Mouse (Mus musculus) heart, postnatal 10 days (tissue): ENCODE measurements at regions not wholly inside any gene's neighbourhood (a gene's known extent, or its start where the extent isn't known, plus 50 kb on each side); places are given as distances from the start of the nearest gene placed in this dataset.
A peak's percentile ranks its signal among the peaks of the same experiment; 100 is the strongest.
"Not testable (repeated sequence)": the region's sequence is repeated elsewhere in the genome, so short reads cannot be mapped to it uniquely, and the experiment has no call there.

Experiments
- DNase-seq, 2 experiments: peaks; one replicate each; pipeline ENCODE4 v3.0.0; 2021
- intact Hi-C: fragments of 180-260 bp; cut with DNase I; formaldehyde crosslinking; loops from one replicate; pipeline ENCODE4 v1.15.1; 2025

DNA sequence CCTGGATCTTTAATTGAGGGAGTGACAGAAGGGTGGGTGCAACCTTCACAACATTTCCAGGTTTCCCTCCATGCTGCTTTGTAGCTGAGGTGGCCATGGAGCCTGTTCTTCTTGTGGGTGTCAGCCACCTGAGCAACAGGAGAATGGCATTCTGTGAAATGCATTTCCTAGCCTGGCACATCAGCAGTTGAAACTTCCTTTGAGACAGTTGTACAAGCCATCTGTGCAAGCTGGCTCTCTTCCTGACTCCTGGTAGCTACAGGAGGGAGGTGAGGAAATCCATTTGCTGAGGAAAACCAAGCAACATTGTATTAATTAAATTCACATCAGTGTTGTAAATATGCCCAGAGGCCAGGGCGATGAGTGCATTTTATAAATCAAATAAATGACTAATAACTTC is 248.2 kb upstream of the Intu start:
- intact Hi-C loops: no loop called here
- DNase-seq: no peak

- no peak for DNase-seq
- intact Hi-C loops: no loop called here
Measured at GRCm38 (mm10) chr3:40286959-40287710, 244.0 kb upstream of the Intu start.

DNA sequence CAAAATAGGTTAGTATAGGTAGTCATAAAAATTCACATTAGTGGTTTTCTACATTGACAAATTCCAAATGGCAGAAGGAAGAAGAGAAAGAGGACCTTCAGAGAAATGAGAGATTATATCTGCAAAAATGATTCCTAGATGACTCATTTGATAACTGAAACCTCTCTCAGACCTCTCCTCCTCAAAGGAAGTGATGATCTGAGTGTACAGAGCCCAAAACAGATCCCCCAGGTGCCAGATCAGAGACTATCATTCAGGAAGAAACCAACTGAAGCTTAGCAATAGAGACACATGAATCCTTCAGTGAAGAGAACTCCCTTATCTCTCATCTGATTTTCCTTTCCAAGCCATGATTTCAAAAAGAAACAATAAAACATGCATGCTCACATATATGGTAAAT is 234.0 kb upstream of the Intu start:
- intact Hi-C loops: no loop called here
- DNase-seq: no peak

GRCm38 (mm10) chr3:40320319-40320718 is 210.8 kb upstream of the Intu start:
- intact Hi-C loops: no loop called here

DNA sequence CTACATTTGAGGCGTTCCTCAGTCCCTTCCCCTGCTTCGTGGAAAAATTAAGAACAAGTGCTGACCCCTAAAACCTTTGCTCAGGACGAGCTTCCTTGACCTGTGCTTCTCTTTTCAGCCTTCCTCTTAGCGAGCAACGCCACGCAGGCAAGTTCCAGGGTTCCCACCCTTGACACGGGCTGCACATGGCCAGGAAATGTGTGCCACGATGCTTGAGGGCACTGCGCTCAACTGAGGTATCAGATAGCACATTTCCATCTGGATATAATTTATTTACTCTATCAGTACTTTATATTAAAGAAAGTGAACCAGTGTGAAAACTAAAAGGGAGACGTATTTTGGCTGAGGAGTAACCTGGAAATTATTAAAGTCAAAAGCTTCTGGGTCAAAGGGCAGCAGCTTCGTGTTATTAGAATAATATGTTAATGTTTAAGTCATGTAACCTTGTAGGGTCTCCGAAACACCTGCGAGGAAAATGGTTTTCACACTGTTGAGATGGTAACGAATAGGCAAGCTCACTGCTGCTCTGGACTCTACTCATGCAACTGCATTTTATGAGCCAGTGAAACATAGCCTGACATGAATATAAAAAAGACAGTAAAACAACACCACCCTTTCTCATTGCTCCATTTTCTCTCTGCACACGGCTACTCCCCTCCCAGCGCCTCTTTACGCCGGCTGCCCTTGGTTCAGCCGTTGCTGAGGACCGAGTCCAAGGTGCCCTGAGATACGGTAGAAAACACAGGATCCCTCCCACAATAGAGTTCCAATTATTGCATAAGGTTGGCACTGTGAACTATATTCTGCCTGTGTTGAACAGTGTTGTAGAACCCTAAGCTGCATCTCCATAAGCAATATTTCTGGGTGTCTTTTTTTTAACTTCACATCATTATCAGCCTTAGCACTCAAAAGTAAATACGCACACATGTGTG is 204.9 kb upstream of the Intu start:
- intact Hi-C loops: no loop called here

More at GRCm38 (mm10) chr3:40320319-40320718, 210.8 kb upstream of the Intu start:
- DNase-seq: no peak

GRCm38 (mm10) chr3:40339492-40340030 is 191.5 kb upstream of the Intu start:
- intact Hi-C loops: no loop called here
- no peak for DNase-seq

More for the DNA sequence above, 204.9 kb upstream of the Intu start:
- no peak for DNase-seq

- DNase-seq: no peak
- intact Hi-C loops: no loop called here
Measured at GRCm38 (mm10) chr3:40355103-40355502, 176.0 kb upstream of the Intu start.

DNA sequence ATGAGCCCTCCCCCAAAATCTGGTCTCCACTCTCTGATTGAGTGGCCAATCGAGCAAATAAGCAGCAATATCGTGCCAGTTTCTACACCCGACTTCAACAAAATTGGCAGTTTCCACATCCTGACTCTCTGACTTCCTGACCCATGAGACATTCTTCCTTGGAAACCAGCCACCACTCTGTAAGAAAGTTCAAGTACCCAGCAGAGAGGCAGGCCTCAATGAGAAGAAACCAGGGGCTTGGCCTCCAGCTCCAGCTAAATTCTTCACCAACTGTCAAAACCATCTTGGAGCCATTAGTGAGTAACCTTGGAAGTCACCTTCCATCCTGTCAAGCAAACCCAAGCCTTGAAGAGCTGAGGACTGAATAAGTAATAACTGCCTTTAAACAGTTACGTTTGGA is 162.7 kb upstream of the Intu start:
- DNase-seq: peak in 1 of 2 experiments; percentile 13
- intact Hi-C loops: no loop called here

- no peak for DNase-seq
- intact Hi-C loops: no loop called here
Measured at GRCm38 (mm10) chr3:40371411-40371810, 159.7 kb upstream of the Intu start.

DNA sequence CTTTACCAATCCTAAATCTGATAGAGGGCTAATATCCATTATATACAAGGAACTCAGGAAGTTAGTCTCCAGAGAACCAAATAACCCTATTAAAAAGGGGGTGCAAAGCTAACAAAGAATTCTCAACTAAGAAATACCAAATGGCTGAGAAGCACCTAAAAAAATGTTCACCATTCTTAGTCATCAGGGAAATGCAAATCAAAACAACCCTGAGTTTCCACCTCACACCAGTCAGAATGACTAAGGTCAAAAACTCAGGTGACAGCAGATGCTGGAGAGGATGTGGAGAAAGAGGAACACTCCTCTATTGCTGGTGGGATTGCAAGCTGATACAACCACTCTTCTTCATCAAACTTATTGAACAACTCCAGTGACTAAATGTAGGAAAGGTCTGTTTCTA is 154.9 kb upstream of the Intu start:
- DNase-seq, intact Hi-C loops: not testable (repeated sequence)

DNA sequence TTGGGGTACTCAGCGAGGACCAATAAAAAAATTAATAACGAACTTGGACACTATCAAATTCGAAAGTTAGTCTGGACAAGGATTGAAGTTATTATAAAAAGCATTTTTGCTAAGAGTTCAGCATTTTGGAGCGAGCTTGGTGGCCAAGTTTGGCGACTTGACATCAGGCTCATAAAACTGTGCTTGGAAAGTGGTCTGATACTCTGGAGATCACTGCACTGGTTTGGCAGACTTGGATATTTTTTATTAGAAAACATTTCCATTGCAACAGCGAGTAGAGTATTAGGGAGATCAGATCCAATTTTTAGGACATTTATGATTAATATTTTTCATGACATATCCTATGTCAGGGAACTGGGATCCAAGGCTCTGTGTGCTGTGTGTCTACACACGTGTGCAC is 153.7 kb upstream of the Intu start:
- DNase-seq: peak in 1 of 2 experiments; percentile 12
- intact Hi-C loops: no loop called here

GRCm38 (mm10) chr3:40379063-40379462 is 152.0 kb upstream of the Intu start:
- intact Hi-C loops: no loop called here
- DNase-seq: no peak

DNA sequence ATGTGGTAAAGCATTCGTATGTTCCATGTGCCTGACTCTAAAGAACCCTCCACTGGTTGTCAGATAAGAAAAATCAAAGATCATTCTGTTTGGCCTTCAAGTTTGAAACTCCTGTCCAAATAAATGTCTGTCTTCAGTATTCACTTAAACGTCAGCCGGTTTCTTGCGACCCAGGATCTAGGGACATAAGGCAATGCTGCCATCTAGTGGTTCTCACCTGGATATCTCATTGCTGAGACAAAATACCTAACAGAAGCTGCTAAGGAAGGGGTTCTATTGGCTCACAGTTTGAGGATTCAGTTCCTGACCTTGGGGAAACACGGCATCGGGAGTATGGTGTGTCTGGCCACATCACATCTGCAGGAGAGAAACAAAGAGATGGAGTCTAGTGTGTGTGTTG is 139.5 kb upstream of the Intu start:
- intact Hi-C loops: loop anchor here (2.0 to 5.0 kb wide), 3 partner anchors 394 to 1507 kb away; no protein-coding TSS in a partner anchor
- DNase-seq: peak; percentile 61 to 76

GRCm38 (mm10) chr3:40398184-40398583 is 132.9 kb upstream of the Intu start:
- intact Hi-C loops: loop anchor here (5.0 kb wide), 1 partner anchor 44 kb away; no protein-coding TSS in a partner anchor
- DNase-seq: no peak

DNA sequence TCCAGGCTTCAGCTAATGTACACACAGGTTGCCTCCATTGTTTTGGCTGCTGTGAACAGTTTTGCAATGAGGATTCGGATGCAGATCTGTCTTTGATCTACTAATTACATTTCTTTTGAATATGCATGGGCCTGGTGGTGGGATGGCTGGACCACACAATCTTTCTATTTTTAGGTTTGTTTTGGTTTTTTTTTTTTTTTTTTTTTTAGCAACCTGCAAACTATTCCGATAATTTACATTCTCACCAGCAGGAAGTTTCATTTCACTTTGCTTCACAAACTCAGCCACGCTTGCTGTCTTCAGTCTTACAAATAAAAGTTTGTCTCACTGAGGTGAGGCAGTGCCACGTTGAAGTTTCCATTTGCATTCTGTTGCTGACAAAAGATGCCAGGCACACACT is 127.7 kb upstream of the Intu start:
- intact Hi-C loops: no loop called here
- no peak for DNase-seq

DNA sequence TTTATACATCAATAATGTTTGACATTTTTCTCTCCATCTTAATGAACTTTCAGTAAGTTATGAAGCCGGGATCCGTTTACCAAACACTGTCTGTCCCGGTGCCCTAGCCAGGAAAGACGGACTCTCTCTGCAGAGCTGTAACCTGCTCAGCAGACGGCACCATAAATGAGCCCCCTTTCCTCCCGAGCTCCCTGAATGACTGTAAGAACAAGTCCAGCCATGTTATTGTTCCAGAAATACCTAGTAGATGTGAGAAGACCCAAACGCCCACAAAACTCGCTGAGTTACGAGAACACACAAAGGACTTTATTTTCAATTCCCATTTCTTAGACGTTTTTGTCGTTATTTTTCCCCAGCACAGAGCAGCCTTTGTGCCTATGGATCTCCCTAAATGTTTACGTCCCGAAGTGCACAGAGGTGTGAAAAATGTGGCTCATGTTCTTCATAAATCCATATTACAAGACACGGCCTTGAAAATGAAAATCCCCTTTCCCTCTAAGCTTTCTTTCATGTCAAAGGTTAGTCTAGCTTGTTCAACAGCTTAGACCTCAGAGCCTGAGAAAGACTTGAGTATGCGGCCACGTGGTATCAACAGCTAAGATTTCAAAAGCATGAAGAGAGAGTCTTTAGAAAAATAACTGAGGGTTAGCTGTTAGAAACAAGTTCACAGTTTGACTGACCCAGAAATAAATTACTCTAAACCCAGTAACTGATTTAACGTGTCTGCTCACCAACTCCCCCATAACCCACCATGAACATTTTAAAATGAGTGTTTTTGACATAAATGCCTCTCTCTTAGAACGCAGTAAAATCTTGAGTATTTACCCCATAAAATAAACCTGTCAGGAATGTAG is 125.8 kb upstream of the Intu start:
- no peak for DNase-seq
- intact Hi-C loops: no loop called here

GRCm38 (mm10) chr3:40405949-40406236 is 125.2 kb upstream of the Intu start:
- no peak for DNase-seq
- intact Hi-C loops: no loop called here

DNA sequence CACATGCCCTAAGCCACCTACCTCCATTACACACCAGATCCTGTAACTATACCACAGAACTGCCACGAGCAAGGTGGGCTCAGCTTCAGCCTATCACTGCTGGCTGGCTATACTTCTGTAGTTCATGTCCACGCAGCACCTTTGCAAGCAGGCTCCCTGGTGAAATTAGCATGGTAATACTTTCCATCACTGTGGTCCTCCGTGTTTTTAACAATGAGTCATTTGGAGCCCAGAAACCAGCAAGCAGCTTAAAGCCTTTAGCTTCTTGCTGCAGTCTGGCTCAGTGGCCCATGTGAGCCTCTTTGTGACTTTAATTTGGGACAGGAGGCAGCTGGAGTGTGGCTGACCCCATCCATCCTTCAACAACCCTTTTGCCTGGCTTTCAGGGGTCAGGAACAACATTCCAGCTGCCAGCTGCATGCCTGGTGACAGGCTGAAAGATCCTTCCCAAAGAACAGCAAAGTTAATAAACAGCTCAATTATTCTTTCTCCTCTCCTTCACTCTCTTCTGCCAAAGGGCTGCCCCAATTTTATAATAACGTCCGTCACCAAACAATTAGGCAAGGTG is 122.1 kb upstream of the Intu start:
- peak; percentile 38 to 41 for DNase-seq
- intact Hi-C loops: no loop called here

DNA sequence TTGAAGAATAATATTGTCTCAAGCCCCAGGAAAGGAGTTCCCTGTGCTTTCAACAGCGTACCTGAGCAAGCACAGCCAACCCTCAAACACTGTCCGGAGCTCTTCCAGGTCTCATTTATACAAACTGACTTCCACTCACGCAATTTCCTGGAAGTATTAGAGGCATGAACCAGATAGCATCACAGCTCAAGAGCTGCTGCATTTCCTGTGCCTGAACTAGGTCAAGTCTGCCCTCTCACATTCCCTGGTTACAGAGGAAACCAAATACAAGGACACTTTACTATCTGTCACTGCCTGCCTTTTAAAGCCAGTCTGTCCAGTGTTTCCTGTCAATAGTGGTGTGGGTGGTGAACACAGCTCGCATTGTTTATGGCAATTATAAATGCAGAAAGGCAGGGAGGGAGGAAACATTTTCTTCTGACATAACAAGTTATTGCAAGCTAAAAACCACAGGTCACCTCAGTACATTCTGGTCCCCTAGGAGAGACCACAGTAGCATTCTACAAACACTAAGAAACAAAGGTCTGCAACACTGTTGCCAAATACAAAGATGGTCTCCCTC is 120.3 kb upstream of the Intu start:
- intact Hi-C loops: no loop called here
- no peak for DNase-seq
